Mouse (Mus musculus) MEL (cell line): ENCODE measurements around the gene Hoxb8. TPM values are rescaled to one million over a fixed set of nuclear protein-coding genes. Genes with fewer than 3 reads are reported as not detected.

ENCODE experiments used
- DNase-seq: peaks from one replicate; pipeline ENCODE4 v3.0.0; 2011; ENCODE audit warnings: low read depth, low spot score
- H3K27ac ChIP-seq: 2 replicates; pipeline ENCODE4 v1.5.1; 2012; ENCODE audit warnings: low read depth, mild to moderate bottlenecking, control low read depth, low read length, moderate library complexity; ENCODE audit not compliant: control insufficient read depth
- H3K27me3 ChIP-seq, 2 experiments: fragments of 150-350 bp in 1 of 2; sonication (generic) in 1 of 2; 2 replicates each; pipeline ENCODE4 v1.6.1; 2012; ENCODE audit warnings: low read length in 2 of 2, mild to moderate bottlenecking in 2 of 2, improper control_type of control experiment in 1 of 2, moderate library complexity in 1 of 2; ENCODE audit not compliant: insufficient read depth in 2 of 2, control insufficient read depth in 1 of 2
- H3K36me3 ChIP-seq, 2 experiments: 2 replicates each; pipeline ENCODE4 v1.6.1; 2012 to 2014; ENCODE audit warnings: low read length in 2 of 2, improper control_type of control experiment in 1 of 2, inconsistent platforms in 1 of 2, mild to moderate bottlenecking in 1 of 2; ENCODE audit not compliant: insufficient read depth in 2 of 2, control insufficient read depth in 1 of 2
- H3K4me1 ChIP-seq, 2 experiments: fragments of 150-350 bp in 1 of 2; sonication (generic) in 1 of 2; 2 replicates each; pipeline ENCODE4 v1.6.1; 2012; ENCODE audit warnings: low read length in 2 of 2, improper control_type of control experiment in 1 of 2, mild to moderate bottlenecking in 1 of 2; ENCODE audit not compliant: insufficient read depth in 2 of 2, control insufficient read depth in 1 of 2
- H3K4me3 ChIP-seq, 2 experiments: fragments of 150-350 bp in 1 of 2; sonication (generic) in 1 of 2; 2 replicates each; pipeline ENCODE4 v1.5.1; 2012; ENCODE audit warnings: low read depth in 2 of 2, low read length in 2 of 2, mild to moderate bottlenecking in 2 of 2, moderate library complexity in 2 of 2, control low read depth in 1 of 2, improper control_type of control experiment in 1 of 2; ENCODE audit not compliant: control insufficient read depth in 1 of 2, insufficient read depth in 1 of 2
- H3K79me2 ChIP-seq: 2 replicates; pipeline ENCODE4 v1.6.1; 2012; ENCODE audit warnings: mild to moderate bottlenecking, low read length, moderate library complexity; ENCODE audit not compliant: control insufficient read depth, poor library complexity, insufficient read depth
- H3K9ac ChIP-seq: 2 replicates; pipeline ENCODE4 v1.6.1; 2012; ENCODE audit warnings: low read depth, mild to moderate bottlenecking, control low read depth, low read length, moderate library complexity; ENCODE audit not compliant: control insufficient read depth, poor library complexity, severe bottlenecking
- H3K9me3 ChIP-seq: fragments of 150-350 bp; sonication (generic); replicated peaks from 2 replicates; pipeline ENCODE4 v1.6.1; 2012; ENCODE audit warnings: mild to moderate bottlenecking, low read length, improper control_type of control experiment, moderate library complexity; ENCODE audit not compliant: insufficient read depth
- CHD2 ChIP-seq: IDR thresholded peaks from 2 replicates; pipeline ENCODE4 v1.6.1; 2011; ENCODE audit warnings: low read length, improper control_type of control experiment
- CTCF ChIP-seq, 3 experiments: IDR thresholded peaks in 2 of 3; conservative IDR thresholded peaks in 1 of 3; 2 replicates each; pipeline ENCODE4 v1.5.1; 2011 to 2012; ENCODE audit warnings: low read length in 3 of 3, low read depth in 2 of 3, mild to moderate bottlenecking in 2 of 3, improper control_type of control experiment in 1 of 3, inconsistent platforms in 1 of 3, mixed read lengths in 1 of 3, moderate library complexity in 1 of 3; ENCODE audit not compliant: control insufficient read depth in 1 of 3, insufficient read depth in 1 of 3, poor library complexity in 1 of 3, severe bottlenecking in 1 of 3
- E2F4 ChIP-seq: IDR thresholded peaks from 2 replicates; pipeline ENCODE4 v1.6.1; 2011; ENCODE audit warnings: low read depth, low read length, improper control_type of control experiment, borderline replicate concordance
- EP300 ChIP-seq, 2 experiments: IDR thresholded peaks; 2 replicates each; pipeline ENCODE4 v1.6.1; 2011; ENCODE audit warnings: improper control_type of control experiment in 2 of 2, low read length in 2 of 2, low read depth in 1 of 2, mild to moderate bottlenecking in 1 of 2
- ETS1 ChIP-seq: IDR thresholded peaks from 2 replicates; pipeline ENCODE4 v1.6.1; 2012; ENCODE audit warnings: low read depth, mild to moderate bottlenecking, inconsistent platforms, low read length, improper control_type of control experiment, moderate library complexity
- GABPA ChIP-seq: IDR thresholded peaks from 2 replicates; pipeline ENCODE4 v1.6.1; 2012; ENCODE audit warnings: low read depth, mild to moderate bottlenecking, inconsistent platforms, low read length, improper control_type of control experiment, moderate library complexity
- GATA1 ChIP-seq: IDR thresholded peaks from 2 replicates; pipeline ENCODE4 v1.6.1; 2011; ENCODE audit warnings: low read depth, low read length, improper control_type of control experiment
- HCFC1 ChIP-seq: IDR thresholded peaks from 2 replicates; pipeline ENCODE4 v1.6.1; 2012; ENCODE audit warnings: low read depth, mild to moderate bottlenecking, inconsistent platforms, low read length, improper control_type of control experiment, moderate library complexity
- JUND ChIP-seq: IDR thresholded peaks from 2 replicates; pipeline ENCODE4 v1.6.1; 2011; ENCODE audit warnings: low read depth, mild to moderate bottlenecking, improper control_type of control experiment, low read length
- KAT2A ChIP-seq: conservative IDR thresholded peaks from 2 replicates; pipeline ENCODE4 v1.6.1; 2012; ENCODE audit warnings: low read depth, low read length, improper control_type of control experiment, inconsistent platforms
- MAFK ChIP-seq: IDR thresholded peaks from 2 replicates; pipeline ENCODE4 v1.6.1; 2011; ENCODE audit warnings: low read depth, mild to moderate bottlenecking, low read length, improper control_type of control experiment, borderline replicate concordance
- MAX ChIP-seq: IDR thresholded peaks from 2 replicates; pipeline ENCODE4 v1.6.1; 2011; ENCODE audit warnings: low read length, improper control_type of control experiment
- MYC ChIP-seq: IDR thresholded peaks from 2 replicates; pipeline ENCODE4 v1.6.1; 2011; ENCODE audit warnings: low read depth, mild to moderate bottlenecking, low read length, improper control_type of control experiment, moderate library complexity
- NELFE ChIP-seq: IDR thresholded peaks from 2 replicates; pipeline ENCODE4 v1.6.1; 2011; ENCODE audit warnings: low read depth, low read length, improper control_type of control experiment
- NRF1 ChIP-seq: IDR thresholded peaks from 2 replicates; pipeline ENCODE4 v1.6.1; 2014; ENCODE audit warnings: low read depth, mild to moderate bottlenecking, inconsistent platforms, low read length, improper control_type of control experiment, moderate library complexity; ENCODE audit not compliant: poor library complexity, insufficient read depth, severe bottlenecking
- POLR2AphosphoS5 ChIP-seq: IDR thresholded peaks from 2 replicates; pipeline ENCODE4 v1.6.1; 2012; ENCODE audit warnings: low read depth, borderline replicate concordance, mild to moderate bottlenecking, inconsistent platforms, low read length, moderate library complexity, mixed read lengths
- RAD21 ChIP-seq: IDR thresholded peaks from 2 replicates; pipeline ENCODE4 v1.6.1; 2011; ENCODE audit warnings: mild to moderate bottlenecking, low read depth, low read length, improper control_type of control experiment
- RCOR1 ChIP-seq: IDR thresholded peaks from 2 replicates; pipeline ENCODE4 v1.6.1; 2012; ENCODE audit warnings: low read depth, mild to moderate bottlenecking, inconsistent platforms, low read length, improper control_type of control experiment
- SIN3A ChIP-seq: IDR thresholded peaks from 2 replicates; pipeline ENCODE4 v1.6.1; 2012; ENCODE audit warnings: low read length, improper control_type of control experiment, inconsistent platforms
- TAL1 ChIP-seq: IDR thresholded peaks from 2 replicates; pipeline ENCODE4 v1.6.1; 2012; ENCODE audit warnings: mild to moderate bottlenecking, inconsistent platforms, low read length, moderate library complexity, mixed read lengths
- TBP ChIP-seq: IDR thresholded peaks from 2 replicates; pipeline ENCODE4 v1.8.0; 2011; ENCODE audit warnings: low read depth, low read length, improper control_type of control experiment
- TCF12 ChIP-seq: IDR thresholded peaks from 2 replicates; pipeline ENCODE4 v1.6.1; 2014; ENCODE audit warnings: low read depth, mild to moderate bottlenecking, inconsistent platforms, low read length, improper control_type of control experiment, moderate library complexity
- UBTF ChIP-seq: IDR thresholded peaks from 2 replicates; pipeline ENCODE4 v1.6.1; 2012; ENCODE audit warnings: low read depth, mild to moderate bottlenecking, inconsistent platforms, low read length, improper control_type of control experiment, moderate library complexity, borderline replicate concordance; ENCODE audit not compliant: insufficient read depth
- USF1 ChIP-seq: IDR thresholded peaks from 2 replicates; pipeline ENCODE4 v1.6.1; 2014; ENCODE audit warnings: low read depth, mild to moderate bottlenecking, inconsistent platforms, low read length, improper control_type of control experiment, moderate library complexity
- USF2 ChIP-seq, 2 experiments: IDR thresholded peaks; 2 replicates each; pipeline ENCODE4 v1.6.1; 2011 to 2012; ENCODE audit warnings: improper control_type of control experiment in 2 of 2, low read length in 2 of 2, borderline replicate concordance in 1 of 2, inconsistent platforms in 1 of 2, low read depth in 1 of 2, mild to moderate bottlenecking in 1 of 2; ENCODE audit not compliant: insufficient read depth in 1 of 2
- ZC3H11A ChIP-seq: IDR thresholded peaks from 2 replicates; pipeline ENCODE4 v1.6.1; 2012; ENCODE audit warnings: low read depth, mild to moderate bottlenecking, inconsistent platforms, low read length, improper control_type of control experiment
- ZKSCAN1 ChIP-seq: IDR thresholded peaks from 2 replicates; pipeline ENCODE4 v1.6.1; 2012; ENCODE audit warnings: low read depth, mild to moderate bottlenecking, inconsistent platforms, low read length, improper control_type of control experiment, moderate library complexity
- ZMIZ1 ChIP-seq: IDR thresholded peaks from 2 replicates; pipeline ENCODE4 v1.6.1; 2012; ENCODE audit warnings: low read depth, mild to moderate bottlenecking, inconsistent platforms, low read length, improper control_type of control experiment, moderate library complexity
- polyA plus RNA-seq, 2 experiments: library from polyadenylated mRNA; stranded (reverse) in 1 of 2; unstranded in 1 of 2; fragments of >175 nt in 1 of 2; fragments of >200 nt in 1 of 2; gene quantifications; 2 replicates each; pipeline versions ENCODE4 v1.2.1 to v1.2.4; 2012; ENCODE audit warnings: low replicate concordance in 2 of 2, low read depth in 1 of 2; ENCODE audit not compliant: insufficient read length in 2 of 2, insufficient read depth in 1 of 2, missing spikeins in 1 of 2
- total RNA-seq: library from RNA; depleted of rRNA; stranded (reverse); fragments of 300-350 nt; gene quantifications from 2 replicates; pipeline ENCODE4 v1.2.3, GENCODE M21; 2012

Hoxb8 gene
- total and polyA plus RNA-seq, 3 experiments: not detected

DNA sequence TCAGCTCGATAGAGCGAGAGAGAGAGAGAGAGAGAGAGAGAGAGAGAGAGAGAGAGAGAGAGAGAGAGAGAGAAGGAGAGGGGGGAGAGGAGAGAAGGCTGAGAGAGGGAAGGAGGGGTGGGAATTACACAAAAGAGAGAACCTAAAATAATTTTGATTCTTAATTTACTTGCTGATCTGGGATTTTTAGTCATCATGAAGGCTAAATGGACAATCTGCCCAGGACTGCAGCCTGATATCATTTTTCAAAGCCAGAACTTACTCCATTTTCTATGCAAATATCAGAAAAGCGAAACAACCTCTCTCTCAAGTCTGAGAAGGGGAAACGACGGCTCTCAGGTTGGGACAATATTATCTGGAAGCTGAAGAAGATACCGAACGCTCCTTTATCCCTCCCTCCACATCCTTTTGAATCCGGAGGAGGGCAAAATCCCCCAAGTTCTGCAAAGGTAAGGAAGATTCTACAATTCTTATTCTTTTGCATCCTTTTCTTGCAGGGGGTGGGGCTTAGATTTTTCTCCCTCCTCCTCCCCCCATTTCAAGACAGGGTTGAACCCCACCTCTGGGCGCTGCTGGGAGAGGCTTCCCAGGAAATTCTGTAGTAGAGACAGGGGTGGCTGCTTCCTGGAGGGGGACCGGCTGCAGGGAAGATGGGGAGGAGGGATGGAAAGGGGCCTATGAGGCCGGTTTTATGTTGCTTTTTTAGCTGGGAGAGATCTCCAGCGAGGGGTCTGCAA, 11.0 kb downstream of the Hoxb8 start:
- no peak overlapping the region for H3K27ac ChIP-seq
- no peaks in the 10 kb centered on the region for H3K36me3 ChIP-seq
- no peak overlapping the region for H3K4me3 ChIP-seq
- DNase-seq: no peak
- no peaks in the 10 kb centered on the region for H3K79me2 ChIP-seq
- peaks cover 15 to 19% of the 10 kb centered on the region in 2 experiments for H3K27me3 ChIP-seq
- 0 out of 4 replicates have a peak, but pooled peaks cover 0 to 4% of the 10 kb centered on the region in 2 experiments for H3K4me1 ChIP-seq
- no peak for TF ChIP-seq CTCF (IDR thresholded peaks at IDR 0.05 in 2 of 3, conservative IDR thresholded peaks at IDR 0.05 in 1 of 3; ENCODE audit: control insufficient read depth in 1 of 3, insufficient read depth in 1 of 3, low read depth in 2 of 3, low read length in 3 of 3, poor library complexity in 1 of 3, severe bottlenecking in 1 of 3)
- TF ChIP-seq RCOR1: no peak
- TF ChIP-seq USF2 (IDR thresholded peaks at IDR 0.05; ENCODE audit: borderline replicate concordance in 1 of 2, insufficient read depth in 1 of 2, low read depth in 1 of 2, low read length in 2 of 2): no peak
- TF ChIP-seq GATA1: no peak
- TF ChIP-seq NRF1: no peak
- no peak for TF ChIP-seq MAFK
- no peak for TF ChIP-seq ZC3H11A
- TF ChIP-seq TAL1: no peak
- no peak for TF ChIP-seq HCFC1
- TF ChIP-seq TCF12: no peak
- no peak for TF ChIP-seq TBP
- no peak for TF ChIP-seq E2F4
- no peak for TF ChIP-seq EP300 (IDR thresholded peaks at IDR 0.05; ENCODE audit: low read depth in 1 of 2, low read length in 2 of 2)
- TF ChIP-seq ZKSCAN1: no peak
- no peak for TF ChIP-seq MAX
- no peak for TF ChIP-seq USF1
- TF ChIP-seq UBTF: no peak
- no peak for TF ChIP-seq NELFE
- TF ChIP-seq MYC: no peak
- no peak overlapping the region for H3K9ac ChIP-seq
- H3K9me3 ChIP-seq: no peaks in the 10 kb centered on the region

DNA sequence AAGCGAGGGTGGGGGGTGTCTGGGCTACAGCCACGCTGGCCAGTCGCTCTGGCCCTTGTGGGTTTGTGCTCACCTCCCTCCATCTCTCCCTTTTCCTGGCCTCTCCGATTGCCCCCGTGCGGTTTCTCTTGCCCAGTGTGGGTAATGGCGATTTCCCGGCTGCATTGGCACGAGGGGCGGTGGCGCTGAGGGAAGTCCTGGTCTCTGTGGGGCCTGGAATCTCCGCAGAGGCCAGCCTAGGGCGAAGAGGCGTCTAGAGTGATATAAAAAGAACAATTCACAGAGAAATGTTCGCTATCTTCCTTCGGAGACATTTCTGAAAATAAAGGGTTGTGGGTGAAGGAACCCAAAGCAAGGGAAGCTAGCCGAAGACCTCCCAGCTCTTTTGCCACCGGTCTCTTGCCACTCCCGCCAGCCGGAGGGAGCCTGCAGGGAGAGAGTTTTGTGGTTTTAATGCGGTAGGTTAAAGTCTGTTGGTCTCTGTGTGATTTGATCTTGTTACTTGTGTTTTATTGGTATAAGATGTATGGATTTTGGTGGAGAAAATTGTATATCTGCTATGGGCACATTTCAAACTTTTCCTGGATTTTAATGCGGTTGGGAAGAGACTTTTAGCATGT, 11.7 kb downstream of the Hoxb8 start:
- Histone ChIP-seq H3K9me3 (no peaks in the 10 kb centered on the region), H3K4me1 (0 out of 4 replicates have a peak, but pooled peaks cover 0 to 4% of the 10 kb centered on the region in 2 experiments), H3K79me2 (no peaks in the 10 kb centered on the region), H3K27ac (no peak overlapping the region), H3K36me3 (no peaks in the 10 kb centered on the region), H3K9ac (no peak overlapping the region), H3K27me3 (peaks cover 17 to 19% of the 10 kb centered on the region in 2 experiments), H3K4me3 (no peak overlapping the region)
- no peak for TF ChIP-seq MAX
- no peak for TF ChIP-seq GABPA
- TF ChIP-seq EP300 (IDR thresholded peaks at IDR 0.05; ENCODE audit: low read depth in 1 of 2, low read length in 2 of 2): no peak
- no peak for TF ChIP-seq RAD21
- TF ChIP-seq NELFE: no peak
- TF ChIP-seq CHD2: no peak
- no peak for TF ChIP-seq JUND
- TF ChIP-seq KAT2A: no peak
- no peak for TF ChIP-seq SIN3A
- no peak for TF ChIP-seq ZMIZ1
- TF ChIP-seq USF2 (IDR thresholded peaks at IDR 0.05; ENCODE audit: borderline replicate concordance in 1 of 2, insufficient read depth in 1 of 2, low read depth in 1 of 2, low read length in 2 of 2): no peak
- no peak for TF ChIP-seq POLR2AphosphoS5
- no peak for TF ChIP-seq ETS1
- no peak for TF ChIP-seq CTCF (IDR thresholded peaks at IDR 0.05 in 2 of 3, conservative IDR thresholded peaks at IDR 0.05 in 1 of 3; ENCODE audit: control insufficient read depth in 1 of 3, insufficient read depth in 1 of 3, low read depth in 2 of 3, low read length in 3 of 3, poor library complexity in 1 of 3, severe bottlenecking in 1 of 3)
- no peak for DNase-seq
